Mouse (Mus musculus): ENCODE measurements around the gene Csde1.

Gene Csde1

DNA sequence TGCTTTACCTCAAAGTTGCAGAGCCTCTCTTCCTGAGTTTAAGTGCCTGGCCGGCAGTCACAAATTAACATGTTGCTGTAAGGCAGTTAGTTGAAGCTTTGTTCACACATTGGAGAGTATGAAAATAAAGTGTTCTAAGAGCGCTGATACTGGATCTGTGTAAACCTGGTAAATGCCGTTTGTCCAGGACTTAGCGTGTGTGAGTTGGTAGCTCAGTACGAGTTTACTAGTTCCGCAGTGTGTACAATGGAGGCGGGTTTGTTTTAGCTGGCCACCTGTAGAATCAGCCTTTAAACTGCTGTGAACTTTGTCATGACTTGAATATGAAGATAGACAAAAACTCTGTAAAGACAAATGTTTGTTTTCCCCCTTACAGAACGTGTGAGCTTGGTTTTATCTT is 46.7 kb downstream of the Csde1 start:
- no peak for DNase-seq

DNA sequence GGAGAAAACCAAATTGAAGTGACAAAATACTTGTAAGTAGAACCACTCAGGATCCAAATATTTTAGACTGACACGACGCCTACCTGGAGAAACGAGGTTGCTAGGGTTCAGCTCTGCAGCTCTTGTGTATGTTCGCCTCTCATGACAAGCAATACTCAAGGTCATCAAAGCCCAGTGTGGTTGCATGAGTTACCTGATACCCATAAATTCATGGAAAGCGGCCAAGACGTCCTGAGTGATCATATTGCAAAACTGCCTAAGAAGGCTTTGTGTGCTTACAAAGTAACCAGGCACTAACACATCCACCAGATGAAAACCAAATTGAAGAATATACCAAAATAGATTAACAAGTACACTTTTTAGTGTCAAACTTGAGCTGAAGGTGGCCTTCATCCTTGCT is 48.7 kb downstream of the Csde1 start:
- DNase-seq = no peak

- DNase-seq = no peak
Measured at GRCm38 (mm10) chr3:103073771-103074170, 53.5 kb downstream of the Csde1 start, which contains the start of gene Ampd1. Gene Ampd1 (plus strand): TSS chr3:103074014.

DNA sequence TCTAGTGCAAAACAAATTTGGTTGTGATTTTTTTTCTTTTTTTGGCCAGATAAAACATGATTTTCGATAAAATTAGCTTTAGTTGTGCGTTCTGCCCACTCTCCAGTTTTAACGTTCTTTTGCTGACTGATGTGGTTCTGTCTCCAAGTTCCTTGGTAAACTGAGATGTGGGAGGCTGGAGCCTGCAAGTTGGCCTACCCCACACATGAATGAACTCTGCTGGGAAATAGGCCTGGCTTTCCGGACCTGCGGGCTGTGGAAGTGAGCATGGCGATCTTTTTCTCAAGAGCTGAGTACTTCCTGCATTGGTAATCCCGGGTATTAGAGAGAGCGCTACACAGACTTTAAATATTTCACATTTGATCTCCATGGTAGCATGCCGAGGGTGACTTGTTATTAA is 55.6 kb downstream of the Csde1 start:
- DNase-seq = no peak

DNA sequence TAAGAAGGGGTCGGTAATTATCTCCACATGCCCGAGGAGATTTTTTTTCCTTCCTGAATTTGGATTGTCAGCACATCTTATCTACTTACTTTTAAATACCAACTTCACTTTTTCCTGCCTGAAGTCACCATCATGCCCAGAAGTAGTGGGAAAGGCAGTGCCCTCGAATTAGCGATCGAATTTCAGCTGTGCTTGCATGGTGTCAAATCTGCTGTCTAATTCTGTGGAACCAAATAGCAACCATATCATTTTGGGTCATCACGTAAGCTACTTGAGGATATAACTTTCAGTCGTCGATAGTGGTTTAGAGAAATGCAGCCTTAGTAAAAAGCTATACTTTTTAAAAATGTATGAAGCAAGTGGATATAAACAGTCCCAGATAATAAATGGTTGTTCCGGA is 56.2 kb downstream of the Csde1 start:
- DNase-seq = no peak

- no peak for DNase-seq
Measured at GRCm38 (mm10) chr3:103079301-103079700, 59.1 kb downstream of the Csde1 start.

- DNase-seq = no peak
Measured at GRCm38 (mm10) chr3:103081051-103081450, 60.8 kb downstream of the Csde1 start.

DNA sequence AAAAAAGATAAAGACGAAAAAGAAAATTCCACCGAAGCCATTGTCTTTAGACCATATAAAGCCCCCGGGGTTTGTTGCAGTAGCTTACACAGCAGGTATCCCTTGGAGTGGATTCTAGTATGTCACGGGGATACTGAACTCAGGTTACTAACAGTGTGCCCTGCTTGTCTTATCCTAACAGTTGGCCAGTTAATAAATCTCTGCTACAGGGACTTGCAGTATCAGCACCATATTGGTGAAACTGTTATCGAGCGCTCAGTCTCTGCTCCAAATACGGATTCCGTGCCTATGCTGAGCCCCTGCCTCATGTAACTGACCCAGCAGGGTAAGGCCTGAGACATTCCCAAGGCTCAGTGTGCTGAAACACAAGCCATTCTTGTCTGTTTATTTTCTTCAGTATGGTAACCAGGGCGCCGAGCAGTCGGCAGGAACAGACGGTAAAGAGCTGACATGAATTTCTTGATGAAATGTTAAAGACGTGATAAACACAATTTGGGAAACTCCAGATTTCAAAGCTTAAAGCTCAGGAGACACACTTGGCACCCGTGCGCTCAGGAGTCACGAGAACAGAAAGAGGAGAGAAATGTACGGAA is 61.7 kb downstream of the Csde1 start:
- peak; percentile 14 for DNase-seq

DNA sequence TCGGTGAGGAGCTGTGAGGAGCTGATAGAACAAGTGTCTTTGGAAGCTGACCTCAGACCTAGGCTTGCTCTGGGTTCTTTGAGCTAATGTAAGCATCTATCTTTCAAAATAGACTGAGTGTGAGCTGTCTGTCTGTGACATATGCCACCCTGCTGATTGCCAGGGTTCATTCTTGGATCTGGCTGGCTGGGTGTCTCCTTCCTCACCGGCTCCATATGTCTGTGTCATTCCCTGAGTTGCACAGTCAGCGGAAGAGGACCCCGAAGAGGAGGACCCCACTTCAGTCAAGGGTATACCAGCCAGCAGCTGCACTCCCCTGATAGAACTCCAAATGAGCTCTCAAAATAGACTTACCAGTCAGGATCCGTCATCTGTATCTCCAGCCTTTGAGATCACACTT is 62.5 kb downstream of the Csde1 start:
- no peak for DNase-seq

DNA sequence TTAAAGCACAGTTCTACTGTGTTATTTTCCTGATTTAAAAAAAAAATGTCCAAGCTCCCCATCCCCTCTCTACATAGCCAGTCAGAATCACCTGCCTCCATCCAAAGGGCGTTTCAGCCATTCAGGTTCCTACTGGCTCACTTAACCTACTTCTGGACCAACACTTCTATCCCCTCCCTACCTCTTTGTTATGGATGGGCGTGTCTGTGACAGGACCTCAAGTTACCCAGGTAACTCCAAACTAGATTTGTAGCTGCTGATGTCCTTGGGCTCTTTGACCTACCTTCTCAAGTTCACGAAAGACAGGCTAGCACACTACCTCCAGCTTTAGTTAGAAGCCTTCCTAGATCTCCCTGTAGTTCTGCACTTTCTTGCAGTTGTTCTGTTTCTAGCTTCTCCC is 65.8 kb downstream of the Csde1 start:
- DNase-seq = no peak

DNA sequence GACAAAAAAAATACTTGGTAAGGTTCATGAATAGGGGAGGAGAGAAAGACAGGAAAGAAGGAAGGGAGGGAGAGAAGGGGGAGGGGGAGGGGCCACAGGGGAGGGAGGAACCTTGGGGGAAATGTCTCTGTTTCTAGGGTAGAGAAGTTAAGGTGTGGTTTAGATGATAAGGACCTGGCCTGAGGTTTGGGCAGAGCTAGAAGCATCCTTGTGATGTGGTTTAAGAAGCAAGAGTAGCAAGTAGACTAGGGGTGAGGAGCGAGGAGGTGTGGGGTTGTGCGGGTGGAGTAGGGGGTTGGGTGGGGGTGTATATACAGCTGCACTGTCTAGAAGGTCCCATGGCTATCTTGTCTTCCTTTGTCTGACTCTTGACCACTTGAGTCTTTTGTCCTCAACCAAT is 71.5 kb downstream of the Csde1 start:
- no peak for DNase-seq

- no peak for DNase-seq
Measured at GRCm38 (mm10) chr3:103098662-103099061, 78.4 kb downstream of the Csde1 start.

- DNase-seq = no peak
Measured at GRCm38 (mm10) chr3:103099667-103100066, 79.4 kb downstream of the Csde1 start.

- no peak for DNase-seq
Measured at GRCm38 (mm10) chr3:103100735-103101134, 80.5 kb downstream of the Csde1 start.

- DNase-seq = no peak
Measured at GRCm38 (mm10) chr3:103101194-103101593, 81.0 kb downstream of the Csde1 start.

- DNase-seq = no peak
Measured at GRCm38 (mm10) chr3:103101909-103102308, 81.7 kb downstream of the Csde1 start.

DNA sequence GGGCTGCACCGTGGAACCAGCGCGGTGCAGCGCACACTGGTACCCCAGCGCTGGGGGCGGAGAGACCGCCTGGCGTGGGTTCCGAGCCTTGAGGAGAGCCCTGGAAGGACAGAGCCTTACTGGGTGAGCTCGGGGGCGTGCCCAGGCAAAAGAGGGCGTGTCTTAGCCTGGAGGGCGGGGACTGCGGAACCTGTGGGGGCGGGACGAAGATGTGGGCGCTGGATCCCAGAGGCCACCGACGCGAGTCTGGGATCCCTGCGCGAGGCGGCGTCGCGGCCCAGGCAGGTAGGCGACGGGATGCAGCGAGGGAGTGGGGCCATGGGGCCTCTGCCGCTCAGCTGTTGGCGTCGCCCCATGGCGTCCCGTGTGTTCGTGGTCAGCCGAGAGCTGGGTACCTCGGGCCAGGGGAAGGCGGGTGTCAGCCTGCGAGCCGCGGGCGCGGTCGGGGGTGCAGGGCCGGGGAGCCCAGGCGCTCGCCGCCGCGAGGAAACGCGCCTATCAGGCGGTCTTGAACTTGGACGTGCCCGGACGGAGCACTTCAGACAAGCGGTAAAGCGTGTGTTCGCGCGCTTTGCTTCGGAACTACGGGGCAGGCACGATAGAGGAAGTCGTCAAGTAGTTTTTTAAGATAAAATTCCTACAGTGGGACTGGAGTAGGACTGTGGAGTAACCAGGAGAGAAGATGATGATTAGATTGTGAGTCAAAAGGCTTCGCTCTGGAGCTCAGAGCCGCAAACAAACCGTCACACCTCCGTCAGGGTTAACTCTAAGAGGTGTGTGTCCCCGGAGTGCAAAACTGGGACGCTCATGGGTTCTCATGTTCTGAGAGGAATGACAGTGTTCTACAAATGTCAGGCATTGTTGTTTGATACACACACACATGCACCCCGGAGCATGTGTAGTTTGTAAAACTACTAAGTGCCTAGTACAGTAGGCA is 82.5 kb downstream of the Csde1 start, which contains the start of gene Dennd2c:
Gene Dennd2c, plus strand, starts transcription at position 151 of the 937 bp plus-strand sequence.
- peak; percentile 77 for DNase-seq

Measured in layer of hippocampus, adult 9-11 months (tissue).